Mouse (Mus musculus) MEL (cell line): ENCODE data around the gene Med12l. TPM values are rescaled to one million over a fixed set of nuclear protein-coding genes. Genes with fewer than 3 reads are reported as not detected.

ENCODE experiments used
- DNase-seq: peaks from one replicate; pipeline ENCODE4 v3.0.0; 2011; ENCODE audit warnings: low read depth, low spot score
- H3K27ac ChIP-seq: 2 replicates; pipeline ENCODE4 v1.5.1; 2012; ENCODE audit warnings: low read depth, mild to moderate bottlenecking, control low read depth, low read length, moderate library complexity; ENCODE audit not compliant: control insufficient read depth
- H3K27me3 ChIP-seq, 2 experiments: fragments of 150-350 bp in 1 of 2; sonication (generic) in 1 of 2; 2 replicates each; pipeline ENCODE4 v1.6.1; 2012; ENCODE audit warnings: low read length in 2 of 2, mild to moderate bottlenecking in 2 of 2, improper control_type of control experiment in 1 of 2, moderate library complexity in 1 of 2; ENCODE audit not compliant: insufficient read depth in 2 of 2, control insufficient read depth in 1 of 2
- H3K36me3 ChIP-seq, 2 experiments: 2 replicates each; pipeline ENCODE4 v1.6.1; 2012 to 2014; ENCODE audit warnings: low read length in 2 of 2, improper control_type of control experiment in 1 of 2, inconsistent platforms in 1 of 2, mild to moderate bottlenecking in 1 of 2; ENCODE audit not compliant: insufficient read depth in 2 of 2, control insufficient read depth in 1 of 2
- H3K4me1 ChIP-seq, 2 experiments: fragments of 150-350 bp in 1 of 2; sonication (generic) in 1 of 2; 2 replicates each; pipeline ENCODE4 v1.6.1; 2012; ENCODE audit warnings: low read length in 2 of 2, improper control_type of control experiment in 1 of 2, mild to moderate bottlenecking in 1 of 2; ENCODE audit not compliant: insufficient read depth in 2 of 2, control insufficient read depth in 1 of 2
- H3K4me3 ChIP-seq, 2 experiments: fragments of 150-350 bp in 1 of 2; sonication (generic) in 1 of 2; 2 replicates each; pipeline ENCODE4 v1.5.1; 2012; ENCODE audit warnings: low read depth in 2 of 2, low read length in 2 of 2, mild to moderate bottlenecking in 2 of 2, moderate library complexity in 2 of 2, control low read depth in 1 of 2, improper control_type of control experiment in 1 of 2; ENCODE audit not compliant: control insufficient read depth in 1 of 2, insufficient read depth in 1 of 2
- H3K79me2 ChIP-seq: 2 replicates; pipeline ENCODE4 v1.6.1; 2012; ENCODE audit warnings: mild to moderate bottlenecking, low read length, moderate library complexity; ENCODE audit not compliant: control insufficient read depth, poor library complexity, insufficient read depth
- H3K9ac ChIP-seq: 2 replicates; pipeline ENCODE4 v1.6.1; 2012; ENCODE audit warnings: low read depth, mild to moderate bottlenecking, control low read depth, low read length, moderate library complexity; ENCODE audit not compliant: control insufficient read depth, poor library complexity, severe bottlenecking
- H3K9me3 ChIP-seq: fragments of 150-350 bp; sonication (generic); replicated peaks from 2 replicates; pipeline ENCODE4 v1.6.1; 2012; ENCODE audit warnings: mild to moderate bottlenecking, low read length, improper control_type of control experiment, moderate library complexity; ENCODE audit not compliant: insufficient read depth
- BHLHE40 ChIP-seq: IDR thresholded peaks from 2 replicates; pipeline ENCODE4 v1.6.1; 2012; ENCODE audit warnings: low read depth, mild to moderate bottlenecking, inconsistent platforms, low read length, improper control_type of control experiment, borderline replicate concordance
- ELF1 ChIP-seq: IDR thresholded peaks from 2 replicates; pipeline ENCODE4 v1.6.1; 2014; ENCODE audit warnings: low read depth, mild to moderate bottlenecking, inconsistent platforms, low read length, improper control_type of control experiment, moderate library complexity
- EP300 ChIP-seq, 2 experiments: IDR thresholded peaks; 2 replicates each; pipeline ENCODE4 v1.6.1; 2011; ENCODE audit warnings: improper control_type of control experiment in 2 of 2, low read length in 2 of 2, low read depth in 1 of 2, mild to moderate bottlenecking in 1 of 2
- ETS1 ChIP-seq: IDR thresholded peaks from 2 replicates; pipeline ENCODE4 v1.6.1; 2012; ENCODE audit warnings: low read depth, mild to moderate bottlenecking, inconsistent platforms, low read length, improper control_type of control experiment, moderate library complexity
- GABPA ChIP-seq: IDR thresholded peaks from 2 replicates; pipeline ENCODE4 v1.6.1; 2012; ENCODE audit warnings: low read depth, mild to moderate bottlenecking, inconsistent platforms, low read length, improper control_type of control experiment, moderate library complexity
- HCFC1 ChIP-seq: IDR thresholded peaks from 2 replicates; pipeline ENCODE4 v1.6.1; 2012; ENCODE audit warnings: low read depth, mild to moderate bottlenecking, inconsistent platforms, low read length, improper control_type of control experiment, moderate library complexity
- JUND ChIP-seq: IDR thresholded peaks from 2 replicates; pipeline ENCODE4 v1.6.1; 2011; ENCODE audit warnings: low read depth, mild to moderate bottlenecking, improper control_type of control experiment, low read length
- KAT2A ChIP-seq: conservative IDR thresholded peaks from 2 replicates; pipeline ENCODE4 v1.6.1; 2012; ENCODE audit warnings: low read depth, low read length, improper control_type of control experiment, inconsistent platforms
- MXI1 ChIP-seq: IDR thresholded peaks from 2 replicates; pipeline ENCODE4 v1.6.1; 2011; ENCODE audit warnings: mild to moderate bottlenecking, low read depth, low read length, improper control_type of control experiment
- MYB ChIP-seq: IDR thresholded peaks from 2 replicates; pipeline ENCODE4 v1.6.1; 2011; ENCODE audit warnings: mild to moderate bottlenecking, low read depth, low read length, improper control_type of control experiment
- MYC ChIP-seq: IDR thresholded peaks from 2 replicates; pipeline ENCODE4 v1.6.1; 2011; ENCODE audit warnings: low read depth, mild to moderate bottlenecking, low read length, improper control_type of control experiment, moderate library complexity
- NELFE ChIP-seq: IDR thresholded peaks from 2 replicates; pipeline ENCODE4 v1.6.1; 2011; ENCODE audit warnings: low read depth, low read length, improper control_type of control experiment
- NRF1 ChIP-seq: IDR thresholded peaks from 2 replicates; pipeline ENCODE4 v1.6.1; 2014; ENCODE audit warnings: low read depth, mild to moderate bottlenecking, inconsistent platforms, low read length, improper control_type of control experiment, moderate library complexity; ENCODE audit not compliant: poor library complexity, insufficient read depth, severe bottlenecking
- POLR2AphosphoS2 ChIP-seq: IDR thresholded peaks from 2 replicates; pipeline ENCODE4 v1.6.1; 2011; ENCODE audit warnings: low read length, improper control_type of control experiment
- RAD21 ChIP-seq: IDR thresholded peaks from 2 replicates; pipeline ENCODE4 v1.6.1; 2011; ENCODE audit warnings: mild to moderate bottlenecking, low read depth, low read length, improper control_type of control experiment
- RCOR1 ChIP-seq: IDR thresholded peaks from 2 replicates; pipeline ENCODE4 v1.6.1; 2012; ENCODE audit warnings: low read depth, mild to moderate bottlenecking, inconsistent platforms, low read length, improper control_type of control experiment
- SIN3A ChIP-seq: IDR thresholded peaks from 2 replicates; pipeline ENCODE4 v1.6.1; 2012; ENCODE audit warnings: low read length, improper control_type of control experiment, inconsistent platforms
- SMC3 ChIP-seq: IDR thresholded peaks from 2 replicates; pipeline ENCODE4 v1.6.1; 2011; ENCODE audit warnings: low read depth, low read length, improper control_type of control experiment
- UBTF ChIP-seq: IDR thresholded peaks from 2 replicates; pipeline ENCODE4 v1.6.1; 2012; ENCODE audit warnings: low read depth, mild to moderate bottlenecking, inconsistent platforms, low read length, improper control_type of control experiment, moderate library complexity, borderline replicate concordance; ENCODE audit not compliant: insufficient read depth
- USF2 ChIP-seq, 2 experiments: IDR thresholded peaks; 2 replicates each; pipeline ENCODE4 v1.6.1; 2011 to 2012; ENCODE audit warnings: improper control_type of control experiment in 2 of 2, low read length in 2 of 2, borderline replicate concordance in 1 of 2, inconsistent platforms in 1 of 2, low read depth in 1 of 2, mild to moderate bottlenecking in 1 of 2; ENCODE audit not compliant: insufficient read depth in 1 of 2
- ZKSCAN1 ChIP-seq: IDR thresholded peaks from 2 replicates; pipeline ENCODE4 v1.6.1; 2012; ENCODE audit warnings: low read depth, mild to moderate bottlenecking, inconsistent platforms, low read length, improper control_type of control experiment, moderate library complexity
- polyA plus RNA-seq, 2 experiments: library from polyadenylated mRNA; stranded (reverse) in 1 of 2; unstranded in 1 of 2; fragments of >175 nt in 1 of 2; fragments of >200 nt in 1 of 2; gene quantifications; 2 replicates each; pipeline versions ENCODE4 v1.2.1 to v1.2.4; 2012; ENCODE audit warnings: low replicate concordance in 2 of 2, low read depth in 1 of 2; ENCODE audit not compliant: insufficient read length in 2 of 2, insufficient read depth in 1 of 2, missing spikeins in 1 of 2
- total RNA-seq: library from RNA; depleted of rRNA; stranded (reverse); fragments of 300-350 nt; gene quantifications from 2 replicates; pipeline ENCODE4 v1.2.3, GENCODE M21; 2012

Med12l gene
- total and polyA plus RNA-seq, 3 experiments, result 0.03 TPM; not detected in 2

- TF ChIP-seq ETS1 (peak; percentile 95), UBTF (no peak)
These were observed 108.4 kb downstream of the Med12l start (continued) for GRCm38 (mm10) chr3:59113973-59114517.

- no peak overlapping the region for H3K4me3 ChIP-seq
- no peaks in the 10 kb centered on the region for H3K79me2 ChIP-seq
- no peaks in the 10 kb centered on the region for H3K9me3 ChIP-seq
- no peak overlapping the region for H3K9ac ChIP-seq
- no peaks in the 10 kb centered on the region for H3K27me3 ChIP-seq
- peaks cover 14 to 38% of the 10 kb centered on the region in 2 experiments for H3K4me1 ChIP-seq
- TF ChIP-seq RCOR1, result no peak
- TF ChIP-seq HCFC1, result no peak
- no peak for TF ChIP-seq MXI1
- TF ChIP-seq JUND, result no peak
- TF ChIP-seq MYC, result no peak
- TF ChIP-seq NRF1, result no peak
- TF ChIP-seq ZKSCAN1, result no peak
- no peak for TF ChIP-seq RAD21
- no peak for TF ChIP-seq GABPA
- TF ChIP-seq BHLHE40, result no peak
- no peak for TF ChIP-seq KAT2A
- no peak for TF ChIP-seq MYB
- TF ChIP-seq ELF1, result no peak
- no peak for TF ChIP-seq EP300 (IDR thresholded peaks at IDR 0.05; ENCODE audit: low read depth in 1 of 2, low read length in 2 of 2)
- no peak for TF ChIP-seq SMC3
- TF ChIP-seq USF2 (IDR thresholded peaks at IDR 0.05; ENCODE audit: borderline replicate concordance in 1 of 2, insufficient read depth in 1 of 2, low read depth in 1 of 2, low read length in 2 of 2), result no peak
- TF ChIP-seq SIN3A, result no peak
- no peak for TF ChIP-seq POLR2AphosphoS2
- no peak for TF ChIP-seq NELFE
- TF ChIP-seq UBTF, result no peak
- TF ChIP-seq, all 39 proteins: peak for 0
- no peak overlapping the region for H3K27ac ChIP-seq
- H3K36me3 ChIP-seq, result peaks cover 0 to 26% of the 10 kb centered on the region in 2 experiments; a peak in 2 of 4 replicates
- peak; percentile 46 for DNase-seq
These were observed 115.6 kb downstream of the Med12l start for GRCm38 (mm10) chr3:59121067-59121730.
